ENCODE assay signal across 15 mouse cellular contexts in genomic region chr7:126175456-126175855, GRCm38 (mm10).
"Had no signal": no experiment of that assay in that cellular context is flagged by ENCODE, and none has a peak within 500 bp of the region (broad histone marks: within the 10 kb centered on the region; RNA-seq: fewer than 3 reads in every experiment).

No protein-coding gene starts in this region.

- H3K9ac ChIP-seq: kidney, embryonic 15.5 days; limb, embryonic 15.5 days; liver, embryonic 15.5 days; lung, embryonic 14.5 days; midbrain, embryonic 12.5 days; neural tube, embryonic 13.5 days had no signal

- DNase-seq: kidney, adult 2 months; kidney, postnatal 14 days; lung, embryonic 14.5 days; lung, postnatal 10 days; lung, postnatal 4 days; right cerebral cortex, postnatal 25 days; thymus, postnatal 4 days had no signal

- H3K4me2 ChIP-seq: kidney, embryonic 15.5 days; limb, embryonic 15.5 days; liver, embryonic 15.5 days; lung, embryonic 14.5 days; midbrain, embryonic 12.5 days; neural tube, embryonic 13.5 days had no signal

- H3K9me3 ChIP-seq: kidney, embryonic 15.5 days; limb, embryonic 15.5 days; liver, embryonic 15.5 days; midbrain, embryonic 12.5 days; neural tube, embryonic 13.5 days had no signal

- H3K4me3 ChIP-seq: kidney, embryonic 15.5 days; limb, embryonic 15.5 days; liver, embryonic 15.5 days; midbrain, embryonic 12.5 days; neural tube, embryonic 13.5 days had no signal

- H3K4me1 ChIP-seq: limb, embryonic 15.5 days; midbrain, embryonic 12.5 days had no signal

- H3K27me3 ChIP-seq: kidney, embryonic 15.5 days; limb, embryonic 15.5 days; liver, embryonic 15.5 days; midbrain, embryonic 12.5 days; neural tube, embryonic 13.5 days had no signal

- ATAC-seq: intestine, embryonic 16.5 days; midbrain, embryonic 16.5 days had no signal

- H3K27ac ChIP-seq: kidney, embryonic 15.5 days; limb, embryonic 15.5 days; liver, embryonic 15.5 days; midbrain, embryonic 12.5 days; neural tube, embryonic 13.5 days; stomach, postnatal 0 days had no signal
